Mouse (Mus musculus) heart, embryonic 10.5 days (tissue): ENCODE data around the gene Scfd2. TPM values are rescaled to one million over a fixed set of nuclear protein-coding genes. Genes with fewer than 3 reads are reported as not detected.

Experiments
- DNase-seq: peaks from one replicate; pipeline ENCODE4 v3.0.0-alpha.2; 2017; ENCODE audit warnings: low spot score
- H3K27ac ChIP-seq: fragments of 300-500 bp; sonication (generic); 2 replicates; pipeline ENCODE4 v1.5.1; 2016; ENCODE audit warnings: mild to moderate bottlenecking
- H3K27me3 ChIP-seq: fragments of 300-500 bp; sonication (generic); 2 replicates; pipeline ENCODE4 v1.6.1; 2016; ENCODE audit warnings: mild to moderate bottlenecking; ENCODE audit not compliant: poor library complexity, insufficient read depth, severe bottlenecking
- H3K36me3 ChIP-seq: fragments of 300-500 bp; sonication (generic); 2 replicates; pipeline ENCODE4 v1.6.1; 2016; ENCODE audit warnings: mild to moderate bottlenecking, moderate library complexity
- H3K4me1 ChIP-seq: fragments of 300-500 bp; sonication (generic); 2 replicates; pipeline ENCODE4 v1.6.1; 2016; ENCODE audit warnings: mild to moderate bottlenecking
- H3K4me3 ChIP-seq: fragments of 300-500 bp; sonication (generic); 2 replicates; pipeline ENCODE4 v1.5.1; 2016; ENCODE audit warnings: mild to moderate bottlenecking, moderate library complexity
- H3K9me3 ChIP-seq: fragments of 300-500 bp; sonication (generic); 2 replicates; pipeline ENCODE4 v1.6.1; 2016; ENCODE audit warnings: mild to moderate bottlenecking, moderate library complexity
- WGBS: fragments of 180-500 bp; shearing (Covaris S2); methylation state at CpG from one replicate; pipeline ENCODE4 v1.1.7; 2016; 5-methylcytosine and 5-hydroxymethylcytosine counted together
- polyA plus RNA-seq: library from polyadenylated mRNA; unstranded; fragments of >200 nt; fragmentation: Nextera tagmentation; extraction: Ambion mirVana; gene quantifications from 2 replicates; pipeline ENCODE4 v1.2.1, GENCODE M21; 2016

The Scfd2 gene
- polyA plus RNA-seq, 1 experiment from 2014 or later, result 17.3 TPM

DNA sequence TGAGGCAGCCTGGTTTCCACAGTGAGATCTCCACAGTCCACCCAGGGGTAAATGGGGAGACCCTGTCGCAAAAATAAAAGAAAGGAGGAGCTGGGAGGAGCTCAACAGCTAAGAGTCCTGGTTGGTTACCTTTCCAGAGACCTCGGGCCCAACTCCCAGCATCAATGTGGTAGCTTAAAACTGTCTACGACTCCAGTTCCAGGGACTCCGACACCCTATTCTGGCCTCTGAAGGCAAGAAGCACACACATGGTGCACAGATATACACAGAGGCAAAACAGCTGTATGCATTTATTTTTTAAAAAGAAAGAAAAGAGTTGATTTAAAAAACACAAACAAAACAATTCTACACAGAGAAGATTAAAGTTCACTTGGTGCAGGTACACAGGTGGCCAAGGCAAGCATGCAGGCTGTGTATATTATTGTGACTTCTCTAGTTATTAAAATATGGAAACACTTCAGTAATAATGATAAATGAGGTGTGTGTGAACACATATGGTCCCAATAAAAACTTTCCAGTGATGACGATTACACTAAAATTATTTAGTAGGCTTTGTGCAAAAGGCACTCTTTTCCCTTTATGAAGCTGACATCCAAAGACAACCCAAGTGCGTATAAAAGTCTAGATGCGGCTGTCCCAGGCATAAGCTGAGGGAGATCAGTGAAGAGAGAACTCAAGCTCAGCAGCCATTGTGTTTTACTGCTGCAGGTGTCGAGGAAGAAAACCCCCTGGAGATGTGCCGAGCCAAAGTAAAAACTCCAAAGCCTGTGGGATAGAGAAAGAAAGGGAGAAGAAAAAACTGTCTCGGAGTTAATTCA lies 83.8 kb downstream of the Scfd2 start:
- 78% methylated on average over 10 of the region's 10 CpGs for WGBS
- H3K27ac ChIP-seq, result no peak overlapping the region
- H3K9me3 ChIP-seq, result no peaks in the 10 kb centered on the region
- DNase-seq, result no peak
- 0 out of 2 replicates have a peak, but pooled peaks cover 3% of the 10 kb centered on the region for H3K4me1 ChIP-seq
- no peaks in the 10 kb centered on the region for H3K27me3 ChIP-seq
- no peak overlapping the region for H3K4me3 ChIP-seq
- no peaks in the 10 kb centered on the region for H3K36me3 ChIP-seq

DNA sequence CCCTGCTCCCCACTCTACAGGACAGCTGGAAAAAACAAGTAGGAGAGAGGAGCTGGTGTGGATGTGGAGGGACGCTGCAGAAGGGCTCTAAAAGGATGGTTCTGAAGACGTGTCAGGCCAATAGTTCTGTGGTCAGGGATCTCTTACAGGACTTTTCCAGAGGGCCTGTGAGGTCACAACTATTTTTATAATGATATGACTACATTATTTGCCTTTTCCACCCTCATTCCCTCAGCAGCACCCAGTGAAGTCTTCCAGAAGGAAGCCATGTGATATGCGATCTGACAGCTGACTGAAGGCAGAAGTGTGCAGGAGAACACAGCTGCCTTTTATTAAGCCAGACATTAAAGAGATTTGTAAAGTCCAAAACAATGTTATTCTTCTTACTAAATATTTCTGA lies 85.7 kb downstream of the Scfd2 start:
- DNase-seq, result no peak
- H3K36me3 ChIP-seq, result no peaks in the 10 kb centered on the region
- no peak overlapping the region for H3K4me3 ChIP-seq
- 0 out of 2 replicates have a peak, but pooled peaks cover 3% of the 10 kb centered on the region for H3K4me1 ChIP-seq
- H3K27me3 ChIP-seq, result no peaks in the 10 kb centered on the region
- no peaks in the 10 kb centered on the region for H3K9me3 ChIP-seq
- no peak overlapping the region for H3K27ac ChIP-seq
- WGBS, result 57% methylated on average over 3 of the region's 3 CpGs

DNA sequence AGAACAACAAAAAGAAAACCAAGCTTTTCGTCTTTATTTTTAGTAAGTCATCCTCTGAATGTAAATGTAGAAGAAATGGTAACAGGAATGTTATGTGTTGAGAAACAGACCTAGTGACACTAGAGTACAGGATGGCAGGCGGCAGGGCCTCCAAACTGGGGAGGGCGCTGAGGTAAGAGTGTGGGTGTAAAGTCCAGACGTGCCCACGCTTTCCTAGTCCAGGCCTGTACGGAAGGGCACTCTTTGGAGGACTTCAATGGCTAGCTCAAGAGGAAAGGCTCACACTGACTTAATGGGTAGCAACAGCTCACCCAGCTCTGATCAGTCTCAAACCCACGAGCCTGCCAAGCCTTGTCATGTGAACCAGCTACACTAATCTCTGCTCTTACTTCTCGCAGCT lies 93.2 kb downstream of the Scfd2 start:
- no peaks in the 10 kb centered on the region for H3K4me1 ChIP-seq
- no peak for DNase-seq
- no peaks in the 10 kb centered on the region for H3K9me3 ChIP-seq
- no peak overlapping the region for H3K27ac ChIP-seq
- no peak overlapping the region for H3K4me3 ChIP-seq
- no peaks in the 10 kb centered on the region for H3K27me3 ChIP-seq
- H3K36me3 ChIP-seq, result no peaks in the 10 kb centered on the region
- 76% methylated on average over 8 of the region's 8 CpGs for WGBS

DNA sequence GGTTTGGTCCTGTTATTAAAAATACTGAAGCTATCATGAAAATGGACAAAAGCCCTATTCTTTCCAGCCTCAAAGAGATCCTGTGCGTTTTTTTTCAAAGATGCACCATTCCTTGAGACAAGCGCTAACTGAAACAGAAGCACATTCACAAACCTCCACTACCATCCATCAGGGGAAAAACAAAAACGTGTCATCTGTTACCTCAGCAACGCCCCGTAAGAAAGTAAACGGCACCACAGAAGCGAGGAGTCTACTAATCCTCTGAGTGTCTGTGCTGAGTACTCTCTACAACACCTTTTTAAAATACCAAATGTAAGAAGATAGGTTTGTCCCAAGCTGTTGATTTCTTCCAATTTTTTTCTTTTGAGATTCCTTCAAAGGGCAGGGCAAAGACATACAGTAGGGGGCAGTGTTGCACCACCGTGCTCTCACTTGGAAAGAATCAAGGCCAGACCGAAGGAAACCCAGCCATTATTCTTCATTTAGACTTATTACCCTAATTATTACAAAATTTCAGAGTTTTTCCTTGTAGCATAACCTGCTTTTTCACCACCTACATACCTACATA lies 97.9 kb downstream of the Scfd2 start:
- no peak overlapping the region for H3K27ac ChIP-seq
- no peaks in the 10 kb centered on the region for H3K4me1 ChIP-seq
- DNase-seq, result no peak
- no peak overlapping the region for H3K4me3 ChIP-seq
- WGBS, result 35% methylated on average over 9 of the region's 9 CpGs
- no peaks in the 10 kb centered on the region for H3K36me3 ChIP-seq
- H3K27me3 ChIP-seq, result no peaks in the 10 kb centered on the region
- H3K9me3 ChIP-seq, result no peaks in the 10 kb centered on the region

DNA sequence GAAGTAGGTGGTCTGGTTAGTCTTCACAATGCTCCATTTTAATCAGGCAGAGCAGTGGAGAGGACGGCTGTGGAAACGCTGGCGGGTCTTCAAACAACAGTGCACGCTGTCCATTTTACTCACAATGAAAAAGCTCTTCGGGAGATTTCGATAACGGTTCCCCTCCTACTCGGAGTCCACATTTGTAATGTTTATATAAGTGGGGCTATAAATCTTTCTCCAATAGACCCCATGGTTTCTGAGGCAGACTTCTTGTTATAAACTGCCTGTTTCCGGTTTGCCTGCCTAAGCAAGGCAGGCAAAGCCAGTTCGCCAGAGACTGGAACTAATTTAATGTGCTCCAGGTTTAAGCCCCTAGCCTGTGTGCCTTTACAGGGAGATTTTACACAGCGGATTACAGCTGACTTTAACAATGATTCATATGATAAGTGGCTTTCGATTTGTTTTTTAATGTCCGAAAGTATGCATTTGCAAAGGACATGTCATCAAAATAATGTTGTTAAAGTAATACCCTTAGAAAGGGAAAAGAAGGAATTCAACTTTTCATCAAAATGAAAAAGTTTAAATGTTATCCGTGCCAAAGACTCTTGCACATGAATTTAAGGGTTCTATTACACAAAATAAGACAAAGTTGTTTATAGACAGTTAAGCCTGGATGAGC lies 98.5 kb downstream of the Scfd2 start:
- 66% methylated on average over 14 of the region's 14 CpGs for WGBS
- no peak for DNase-seq
- H3K36me3 ChIP-seq, result no peaks in the 10 kb centered on the region
- no peaks in the 10 kb centered on the region for H3K4me1 ChIP-seq
- no peaks in the 10 kb centered on the region for H3K27me3 ChIP-seq
- no peak overlapping the region for H3K4me3 ChIP-seq
- H3K9me3 ChIP-seq, result no peaks in the 10 kb centered on the region
- no peak overlapping the region for H3K27ac ChIP-seq

DNA sequence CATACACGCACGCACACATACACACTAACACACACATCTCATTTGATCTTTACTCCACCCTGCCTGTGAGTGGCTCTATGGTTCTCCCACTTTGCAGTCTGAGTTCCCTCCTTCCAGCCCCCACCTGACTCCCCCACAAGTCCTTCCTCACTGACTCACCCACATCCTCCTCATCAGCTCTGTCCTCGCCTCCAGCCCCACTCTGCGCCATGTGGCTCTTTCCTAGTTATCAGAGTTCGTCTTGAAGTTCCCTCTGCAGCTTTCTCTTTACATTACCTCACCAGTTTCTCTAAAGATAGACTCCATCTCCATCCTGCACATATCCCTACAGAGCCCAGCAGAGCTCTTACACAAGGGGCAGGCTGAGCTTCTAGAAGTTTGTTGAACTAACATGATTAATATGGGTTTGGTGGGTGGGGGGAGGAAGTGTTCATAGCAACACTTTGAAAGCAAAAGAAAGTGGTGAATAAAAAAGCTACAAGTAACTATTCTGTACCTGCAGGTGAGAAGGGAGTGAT lies 110.9 kb downstream of the Scfd2 start:
- no peaks in the 10 kb centered on the region for H3K9me3 ChIP-seq
- 59% methylated on average over 5 of the region's 5 CpGs for WGBS
- DNase-seq, result no peak

DNA sequence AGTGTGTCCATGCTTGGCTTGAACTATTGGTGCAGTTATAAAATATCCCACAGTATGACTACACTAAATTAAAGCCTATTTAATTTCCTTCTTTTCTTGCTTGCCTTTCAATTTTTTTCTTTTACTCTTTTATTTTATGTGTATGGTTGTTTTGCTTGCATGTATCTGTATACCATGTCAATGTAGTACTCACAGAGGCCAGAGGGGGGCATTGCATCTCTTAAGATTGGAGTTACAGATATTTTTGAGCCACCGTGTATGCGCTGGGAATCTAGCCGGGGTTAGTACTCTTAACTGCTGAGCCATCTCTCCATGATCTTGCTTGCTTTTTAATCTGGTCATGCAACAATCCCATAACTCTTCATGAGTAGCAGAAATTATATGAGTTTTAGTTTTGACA lies 119.0 kb downstream of the Scfd2 start:
- H3K27ac ChIP-seq, result no peak overlapping the region
- 96% methylated on average over 3 of the region's 3 CpGs for WGBS
- no peak for DNase-seq

More for the DNA sequence above, 110.9 kb downstream of the Scfd2 start:
- Histone ChIP-seq H3K4me3 (no peak overlapping the region), H3K4me1 (peaks cover 7% of the 10 kb centered on the region), H3K36me3 (no peaks in the 10 kb centered on the region), H3K27me3 (no peaks in the 10 kb centered on the region), H3K27ac (0 out of 2 replicates have a peak overlapping the region, but pooled peaks have one; percentile 36)

DNA sequence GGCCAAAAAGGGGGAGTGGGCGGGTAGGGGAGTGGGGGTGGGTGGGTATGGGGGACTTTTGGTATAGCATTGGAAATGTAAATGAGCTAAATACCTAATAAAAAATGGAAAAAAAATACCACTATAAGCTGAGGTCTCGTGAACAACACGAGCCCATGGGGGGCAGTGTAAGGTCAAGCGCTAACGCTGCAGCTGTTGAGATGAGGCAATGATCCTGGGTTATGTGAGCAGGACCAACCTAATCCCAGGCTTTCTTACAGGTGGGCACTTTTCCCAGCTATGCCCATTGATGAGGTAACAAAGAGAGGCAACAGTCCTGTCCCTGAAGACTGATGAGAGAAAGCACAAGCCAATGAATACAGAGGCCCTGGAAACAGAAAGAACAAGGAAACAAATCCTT lies 126.7 kb downstream of the Scfd2 start:
- 92% methylated on average over 4 of the region's 5 CpGs for WGBS
- no peak for DNase-seq
- no peak overlapping the region for H3K27ac ChIP-seq

More for the DNA sequence above, 119.0 kb downstream of the Scfd2 start:
- no peak overlapping the region for H3K4me3 ChIP-seq
- H3K4me1 ChIP-seq, result no peaks in the 10 kb centered on the region
- no peaks in the 10 kb centered on the region for H3K9me3 ChIP-seq
- H3K27me3 ChIP-seq, result no peaks in the 10 kb centered on the region
- H3K36me3 ChIP-seq, result no peaks in the 10 kb centered on the region

DNA sequence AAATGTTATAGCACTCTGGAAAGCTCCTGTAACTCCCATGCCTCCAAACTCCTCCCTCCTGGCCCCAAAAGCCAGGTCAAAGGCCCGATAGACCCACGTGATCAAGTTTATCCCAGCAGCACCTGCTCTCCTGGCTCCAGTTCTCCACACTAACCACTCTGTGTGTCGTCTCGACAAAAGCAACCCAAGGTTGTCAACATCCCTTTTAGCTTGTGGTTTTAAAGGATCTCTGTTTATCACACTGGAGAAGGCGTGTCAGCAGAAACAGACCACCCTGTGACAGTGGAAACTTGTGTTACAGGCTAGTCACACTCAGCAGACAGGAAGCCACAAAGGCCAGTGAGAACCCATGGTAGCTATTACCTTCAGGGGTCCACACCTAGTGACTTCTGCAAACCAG lies 127.5 kb downstream of the Scfd2 start:
- H3K27me3 ChIP-seq, result no peaks in the 10 kb centered on the region
- 43% methylated on average over 5 of the region's 5 CpGs for WGBS

More for the DNA sequence above, 126.7 kb downstream of the Scfd2 start:
- H3K27me3 ChIP-seq, result no peaks in the 10 kb centered on the region
- no peaks in the 10 kb centered on the region for H3K9me3 ChIP-seq
- no peak overlapping the region for H3K4me3 ChIP-seq
- H3K4me1 ChIP-seq, result peaks cover 28% of the 10 kb centered on the region
- H3K36me3 ChIP-seq, result no peaks in the 10 kb centered on the region

DNA sequence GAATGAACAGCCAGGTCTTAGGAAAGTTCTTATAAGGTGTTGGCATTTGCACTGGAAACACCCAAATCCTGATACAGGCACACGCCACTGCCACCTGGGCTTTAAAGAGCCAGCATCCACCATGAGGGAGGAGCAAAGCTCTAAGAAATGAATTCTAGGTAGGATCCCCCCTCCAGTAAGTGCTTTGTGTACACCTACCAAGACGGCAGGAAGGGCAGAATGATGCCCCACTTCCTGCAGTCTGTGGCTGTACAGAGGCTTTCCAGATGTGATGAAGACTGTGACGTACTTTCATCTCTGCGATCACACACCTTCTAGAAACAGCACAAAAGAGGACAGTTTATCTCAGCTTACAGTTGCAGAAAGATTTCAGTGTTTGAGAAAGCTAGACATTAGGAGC lies 128.9 kb downstream of the Scfd2 start:
- H3K4me1 ChIP-seq, result peaks cover 28% of the 10 kb centered on the region
- H3K27ac ChIP-seq, result 0 out of 2 replicates have a peak overlapping the region, but pooled peaks have one; percentile 12
- no peaks in the 10 kb centered on the region for H3K36me3 ChIP-seq
- no peak overlapping the region for H3K4me3 ChIP-seq
- 67% methylated on average over 4 of the region's 4 CpGs for WGBS
- no peaks in the 10 kb centered on the region for H3K9me3 ChIP-seq
- no peaks in the 10 kb centered on the region for H3K27me3 ChIP-seq
- no peak for DNase-seq

More for the DNA sequence above, 127.5 kb downstream of the Scfd2 start:
- H3K9me3 ChIP-seq, result no peaks in the 10 kb centered on the region
- no peaks in the 10 kb centered on the region for H3K36me3 ChIP-seq
- DNase-seq, result no peak
- no peak overlapping the region for H3K4me3 ChIP-seq
- peaks cover 28% of the 10 kb centered on the region for H3K4me1 ChIP-seq
- no peak overlapping the region for H3K27ac ChIP-seq

DNA sequence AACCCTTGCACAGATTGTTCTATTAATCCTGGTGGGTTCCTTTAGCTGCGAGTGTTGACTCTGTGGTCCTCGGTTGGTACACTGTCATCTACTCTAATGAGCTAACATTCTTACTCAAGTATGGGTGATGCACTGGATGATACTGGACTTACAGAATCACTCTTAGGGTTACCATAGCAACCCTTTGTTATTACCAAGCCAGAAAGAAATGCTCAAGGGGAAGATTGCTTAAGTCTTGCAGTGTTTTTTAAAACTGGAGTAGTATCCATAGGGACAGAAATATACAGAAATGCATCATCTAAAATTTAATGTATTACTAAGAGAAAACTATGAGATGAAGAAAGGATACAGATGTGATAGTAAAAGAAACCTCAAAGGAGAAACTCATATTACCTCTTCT lies 139.8 kb downstream of the Scfd2 start:
- Histone ChIP-seq H3K27ac (no peak overlapping the region), H3K4me1 (peaks cover 18% of the 10 kb centered on the region), H3K9me3 (no peaks in the 10 kb centered on the region), H3K27me3 (no peaks in the 10 kb centered on the region), H3K4me3 (no peak overlapping the region), H3K36me3 (no peaks in the 10 kb centered on the region)
- 68% methylated on average over 2 of the region's 2 CpGs for WGBS
- no peak for DNase-seq

DNA sequence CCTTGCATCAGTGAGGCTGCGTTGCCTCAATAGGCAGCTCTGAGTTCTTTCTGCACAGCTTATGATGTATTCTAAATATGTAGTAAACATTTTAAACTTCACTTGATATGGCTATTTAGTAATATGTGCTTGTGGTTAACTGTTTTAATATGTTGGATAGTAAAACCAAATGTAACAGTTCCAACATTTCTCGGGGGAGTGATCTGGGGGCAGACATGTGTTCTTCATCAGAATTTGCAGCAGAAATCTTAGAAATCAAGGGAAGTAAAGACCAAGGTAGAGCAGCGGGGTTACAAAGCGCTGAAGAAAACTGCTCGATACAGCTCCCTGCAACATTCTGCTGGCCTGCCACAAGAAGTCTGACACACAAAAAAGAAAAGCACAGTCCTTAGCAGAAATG lies 140.2 kb downstream of the Scfd2 start:
- 86% methylated on average over 5 of the region's 5 CpGs for WGBS
- Histone ChIP-seq H3K9me3 (no peaks in the 10 kb centered on the region), H3K27ac (no peak overlapping the region), H3K4me3 (no peak overlapping the region), H3K4me1 (peaks cover 22% of the 10 kb centered on the region), H3K36me3 (no peaks in the 10 kb centered on the region), H3K27me3 (no peaks in the 10 kb centered on the region)
- no peak for DNase-seq

DNA sequence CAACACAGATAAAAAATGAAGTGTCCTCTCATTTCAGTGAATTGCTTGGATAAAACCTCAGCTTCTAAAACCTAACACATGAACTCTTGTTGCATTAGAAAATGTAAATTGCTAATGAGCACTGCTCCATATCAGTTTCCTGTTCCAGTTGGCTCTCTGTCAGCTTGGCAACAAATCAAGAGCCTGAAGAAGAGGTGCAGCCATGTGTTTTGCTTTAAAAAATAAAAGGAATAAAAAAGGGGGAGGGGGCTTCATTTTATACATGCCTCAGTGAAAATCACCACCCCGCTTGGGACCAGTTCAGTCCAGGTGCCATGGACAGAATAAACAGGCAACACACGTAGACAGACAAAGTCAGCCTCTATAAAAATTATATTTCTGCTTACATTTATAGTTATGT lies 142.7 kb downstream of the Scfd2 start:
- Histone ChIP-seq H3K4me3 (no peak overlapping the region), H3K9me3 (no peaks in the 10 kb centered on the region), H3K27ac (0 out of 2 replicates have a peak overlapping the region, but pooled peaks have one; percentile 22), H3K36me3 (no peaks in the 10 kb centered on the region), H3K27me3 (no peaks in the 10 kb centered on the region), H3K4me1 (peaks cover 27% of the 10 kb centered on the region; the same call in 1 of the 2 replicates)
- no peak for DNase-seq
- 66% methylated on average over 2 of the region's 2 CpGs for WGBS
